Mouse (Mus musculus) G1E (cell line): Measurements from ENCODE around the gene Sema7a. TPM values are rescaled to one million over a fixed set of nuclear protein-coding genes. Genes with fewer than 3 reads are reported as not detected.

Source experiments
- ATAC-seq: 2 replicates; pipeline ENCODE4 v1.8.0; 2016; ENCODE audit warnings: mild to moderate bottlenecking; ENCODE audit not compliant: insufficient number of reproducible peaks, poor library complexity, low FRiP score, severe bottlenecking; ENCODE audit errors: extremely low read depth
- DNase-seq: peaks from one replicate; pipeline ENCODE4 v3.0.0; 2012; ENCODE audit warnings: low spot score
- H3K27me3 ChIP-seq: 2 replicates; pipeline ENCODE4 v1.6.1; 2012; ENCODE audit warnings: mild to moderate bottlenecking, low read length, inconsistent platforms; ENCODE audit not compliant: insufficient read depth
- H3K36me3 ChIP-seq: replicated peaks from 2 replicates; pipeline ENCODE3; 2012; ENCODE audit warnings: mild to moderate bottlenecking, inconsistent platforms
- H3K4me1 ChIP-seq: 2 replicates; pipeline ENCODE4 v1.6.1; 2012; ENCODE audit warnings: low read depth, low read length, inconsistent platforms, mixed read lengths; ENCODE audit not compliant: insufficient read depth
- H3K4me3 ChIP-seq: 2 replicates; pipeline ENCODE4 v1.5.1; 2012; ENCODE audit warnings: low read depth, mild to moderate bottlenecking, inconsistent platforms, low read length, moderate library complexity, mixed read lengths
- H3K9me3 ChIP-seq: replicated peaks from 2 replicates; pipeline ENCODE4 v1.6.1; 2012; ENCODE audit warnings: inconsistent platforms
- CTCF ChIP-seq: IDR thresholded peaks from 2 replicates; pipeline ENCODE4 v1.5.1; 2012; ENCODE audit warnings: low read depth, low read length, inconsistent platforms, mixed read lengths
- GATA1 ChIP-seq: IDR thresholded peaks from 2 replicates; pipeline ENCODE4 v1.6.1; 2012; ENCODE audit warnings: borderline replicate concordance, low read length, inconsistent platforms, mixed read lengths
- GATA2 ChIP-seq: IDR thresholded peaks from 2 replicates; pipeline ENCODE4 v1.6.1; 2012; ENCODE audit warnings: low read depth, low read length, inconsistent platforms, borderline replicate concordance
- POLR2AphosphoS5 ChIP-seq: IDR thresholded peaks from 2 replicates; pipeline ENCODE4 v1.6.1; 2012; ENCODE audit warnings: low read depth, low read length, inconsistent platforms; ENCODE audit not compliant: insufficient replicate concordance
- TAL1 ChIP-seq: conservative IDR thresholded peaks from 2 replicates; pipeline ENCODE4 v1.6.1; 2012; ENCODE audit warnings: low read depth, low read length, inconsistent platforms, mixed read lengths
- polyA plus RNA-seq: library from polyadenylated mRNA; stranded (reverse); fragments of >175 nt; gene quantifications from 2 replicates; pipeline ENCODE4 v1.2.3, GENCODE M21; 2012
- total RNA-seq, 2 experiments: library from RNA; stranded (forward) in 1 of 2; stranded (reverse) in 1 of 2; fragments of 200-1000 nt in 1 of 2; fragments of >200 nt in 1 of 2; fragmentation: Nextera tagmentation in 1 of 2; gene quantifications; 2 replicates each; pipeline ENCODE4 v1.2.3; 2014 to 2017

Gene Sema7a
- total and polyA plus RNA-seq, 3 experiments: 0.01 TPM; not detected in 2

DNA sequence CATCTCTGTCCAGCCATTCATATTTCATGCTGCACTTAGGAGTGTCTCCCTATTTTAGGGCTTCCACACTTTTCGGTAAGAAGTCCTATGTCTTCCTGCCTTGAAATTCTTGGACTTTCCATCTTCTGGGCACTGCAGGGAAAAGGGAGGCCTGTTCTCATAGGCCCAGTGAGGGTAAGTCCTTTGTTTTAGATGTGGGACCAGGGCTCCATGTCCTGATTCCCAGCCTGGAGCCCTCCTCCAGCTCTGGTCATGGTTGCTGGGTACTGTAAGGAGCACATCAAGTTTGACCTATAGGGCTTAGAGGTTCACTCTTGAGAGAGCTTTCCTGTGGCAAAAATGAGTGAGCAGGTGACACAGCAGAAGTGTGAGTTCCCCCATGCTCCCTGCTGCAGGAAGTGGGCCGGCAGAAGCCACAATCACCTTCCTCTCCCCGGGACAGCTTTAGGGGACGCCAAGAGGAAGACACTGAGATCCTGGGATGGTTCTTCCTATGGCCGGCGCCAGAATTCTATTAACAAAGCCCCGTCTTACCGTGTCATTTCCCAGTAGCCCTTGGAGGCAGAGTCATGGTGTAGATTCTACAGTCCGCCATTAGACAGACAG is 28.4 kb downstream of the Sema7a start:
- TF ChIP-seq GATA2 (no peak), TAL1 (no peak), POLR2AphosphoS5 (no peak), GATA1 (no peak), CTCF (no peak)
- peaks cover 33% of the 10 kb centered on the region for H3K27me3 ChIP-seq
- no peak overlapping the region for H3K4me3 ChIP-seq
- H3K9me3 ChIP-seq: no peaks in the 10 kb centered on the region
- ATAC-seq (no peak), DNase-seq (no peak)
- H3K36me3 ChIP-seq: no peaks in the 10 kb centered on the region
- no peaks in the 10 kb centered on the region for H3K4me1 ChIP-seq

DNA sequence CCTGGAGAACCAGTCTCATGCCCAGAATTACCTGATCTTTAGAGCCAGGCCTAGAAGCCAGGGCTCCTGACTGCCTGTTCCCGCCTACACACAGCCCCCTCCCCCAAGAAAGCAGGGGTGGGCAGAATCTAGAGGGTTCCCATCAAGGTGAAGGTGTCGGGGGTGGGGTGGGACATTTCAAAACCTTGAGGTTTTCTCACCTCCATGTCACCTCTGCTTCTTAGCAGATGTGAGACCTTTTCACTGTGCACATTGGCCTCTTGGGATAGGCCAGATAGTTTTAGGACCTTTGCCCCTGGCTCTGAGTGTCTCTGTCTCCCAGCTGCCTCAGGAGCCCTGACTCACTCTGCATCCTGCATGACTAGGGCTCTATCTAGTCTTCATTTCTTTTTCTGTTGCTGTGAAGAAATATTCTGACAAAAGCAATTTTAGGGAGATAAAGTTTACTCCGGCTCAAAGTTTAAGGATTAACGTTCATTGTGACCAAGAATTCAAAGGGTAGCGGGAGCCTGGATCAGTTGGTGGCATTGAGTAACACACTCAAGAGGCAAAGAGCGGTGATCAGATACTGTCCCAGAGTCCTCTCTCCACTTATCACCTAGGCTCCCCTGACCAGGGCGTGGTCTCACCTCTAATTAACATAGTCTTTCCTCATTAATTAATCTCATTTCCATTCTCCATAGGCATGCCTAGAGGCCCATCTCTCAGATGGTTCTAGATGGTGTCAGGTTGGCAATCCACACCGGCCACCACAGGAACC is 29.1 kb downstream of the Sema7a start:
- TF ChIP-seq CTCF (no peak), TAL1 (no peak), GATA2 (no peak), POLR2AphosphoS5 (no peak), GATA1 (no peak)
- Histone ChIP-seq H3K4me1 (no peaks in the 10 kb centered on the region), H3K4me3 (no peak overlapping the region), H3K27me3 (peaks cover 31% of the 10 kb centered on the region), H3K36me3 (no peaks in the 10 kb centered on the region), H3K9me3 (no peaks in the 10 kb centered on the region)
- DNase-seq: no peak
- no peak for ATAC-seq

DNA sequence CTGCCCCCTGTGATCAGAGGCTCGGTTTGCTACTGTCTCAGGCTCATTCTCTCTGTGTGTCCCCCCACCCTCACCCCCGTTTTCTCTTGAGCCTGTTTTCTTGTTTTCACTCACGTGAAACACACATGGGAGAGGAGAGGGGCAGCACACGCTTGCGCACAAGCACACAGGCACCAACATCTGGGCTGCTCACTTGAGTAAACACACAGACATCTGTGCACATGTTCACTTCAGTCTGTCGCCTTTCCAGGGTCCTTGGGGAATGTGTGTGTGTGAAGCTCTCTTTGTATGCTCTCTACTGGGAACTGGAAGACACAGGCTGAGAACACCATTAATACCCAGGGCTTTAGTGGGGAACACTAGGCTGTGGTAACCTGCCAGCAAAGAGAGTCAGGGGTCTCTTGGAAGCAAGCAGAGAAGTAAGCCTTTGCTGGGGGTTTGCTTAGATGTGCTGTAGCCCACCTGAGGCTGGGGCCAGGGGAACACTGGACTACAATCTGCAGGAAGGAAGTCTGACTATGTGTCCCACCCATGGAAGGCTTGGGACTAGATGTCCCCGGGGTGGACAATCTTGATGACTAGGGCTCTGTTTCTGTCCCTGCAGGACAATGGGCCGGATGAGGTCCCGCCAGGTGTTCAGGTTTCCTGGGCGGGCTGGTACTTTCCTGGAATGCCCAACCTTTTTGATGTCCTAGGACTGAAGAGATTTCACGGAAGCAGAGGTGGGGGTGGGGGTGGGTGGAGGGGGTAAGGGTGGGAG is 30.0 kb downstream of the Sema7a start:
- no peak for TF ChIP-seq POLR2AphosphoS5
- no peak for TF ChIP-seq TAL1
- no peak for TF ChIP-seq GATA1
- no peak for TF ChIP-seq CTCF
- DNase-seq: no peak
- Histone ChIP-seq H3K4me3 (no peak overlapping the region), H3K27me3 (peaks cover 24% of the 10 kb centered on the region; the same call in 1 of the 2 replicates), H3K36me3 (no peaks in the 10 kb centered on the region), H3K9me3 (no peaks in the 10 kb centered on the region), H3K4me1 (no peaks in the 10 kb centered on the region)
- no peak for ATAC-seq

DNA sequence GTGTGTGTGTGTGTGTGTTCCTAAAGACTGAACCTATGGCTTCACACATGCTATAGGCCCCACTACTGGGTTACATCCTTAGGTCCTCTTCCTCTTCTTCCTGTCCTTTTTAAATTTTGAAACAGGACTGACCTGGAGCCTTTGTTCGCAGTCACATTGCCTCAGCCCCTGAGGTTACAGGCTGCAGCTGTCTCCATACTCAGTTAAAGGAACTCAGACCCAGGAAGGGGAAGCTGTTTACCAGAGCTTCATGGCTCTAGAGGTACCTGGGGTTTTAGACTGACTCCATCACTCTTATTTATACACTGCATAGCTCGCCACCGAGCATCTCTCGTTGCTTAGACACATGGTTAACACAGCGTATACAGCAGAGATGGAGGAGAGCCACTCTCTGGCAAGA is 31.5 kb downstream of the Sema7a start:
- no peaks in the 10 kb centered on the region for H3K36me3 ChIP-seq
- TF ChIP-seq GATA2 (no peak), CTCF (no peak), POLR2AphosphoS5 (no peak)
- no peaks in the 10 kb centered on the region for H3K4me1 ChIP-seq
- no peak for DNase-seq
- H3K27me3 ChIP-seq: peaks cover 24% of the 10 kb centered on the region; the same call in 1 of the 2 replicates
- ATAC-seq: no peak
- H3K4me3 ChIP-seq: no peak overlapping the region
- H3K9me3 ChIP-seq: no peaks in the 10 kb centered on the region

DNA sequence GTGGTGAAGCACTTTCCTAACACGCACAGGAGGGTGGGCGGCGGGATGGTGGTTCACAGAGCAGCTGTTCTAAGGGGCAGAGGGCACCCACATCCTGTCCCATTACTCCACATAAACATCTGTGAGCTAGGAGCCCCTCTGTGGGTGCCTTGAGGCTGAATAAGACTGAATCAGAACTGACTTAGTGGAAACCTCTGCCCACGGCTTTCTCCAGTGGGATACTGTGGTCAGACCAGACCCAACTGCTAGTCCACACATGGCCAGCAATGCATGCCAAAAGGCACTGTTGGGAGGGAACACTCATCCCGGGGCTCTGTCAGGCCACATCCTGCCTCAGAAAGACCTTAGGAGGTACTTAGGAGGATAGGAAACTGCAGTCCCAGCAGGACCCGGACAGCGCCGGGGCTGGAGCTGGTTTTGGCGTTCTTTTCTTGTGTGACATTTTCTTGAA is 32.3 kb downstream of the Sema7a start:
- DNase-seq: no peak

DNA sequence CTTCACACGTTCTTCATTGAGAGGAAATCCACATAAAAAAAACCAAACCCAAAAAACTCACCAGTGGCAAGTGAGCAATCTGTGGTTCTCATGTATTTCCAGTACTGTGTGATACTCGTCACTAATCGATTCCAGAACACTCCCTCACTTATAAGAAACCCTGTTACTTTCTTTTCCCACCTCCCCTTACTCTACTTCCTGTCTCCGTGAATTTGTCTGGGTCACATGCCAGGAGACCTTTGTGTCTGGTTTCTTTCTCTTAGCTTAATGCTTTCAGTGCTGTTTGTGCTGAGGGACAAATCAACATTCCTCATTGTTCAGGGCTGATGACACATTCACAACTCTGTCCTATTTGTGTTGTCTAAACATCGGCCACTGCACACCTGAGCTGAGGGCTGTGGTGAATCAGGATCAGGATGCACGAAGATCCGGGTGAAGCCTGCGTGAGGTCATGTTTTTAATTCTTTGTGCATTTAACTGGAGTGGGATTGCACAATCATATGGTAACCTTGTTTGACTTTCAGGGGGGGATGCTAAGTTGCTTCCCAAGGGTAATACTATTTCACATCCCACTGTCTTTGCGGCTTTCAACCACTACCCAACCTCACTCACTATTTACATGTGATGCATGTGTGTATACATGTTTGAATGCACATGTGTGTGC is 33.0 kb downstream of the Sema7a start:
- no peak for ATAC-seq
- peaks cover 14% of the 10 kb centered on the region; the same call in 1 of the 2 replicates for H3K27me3 ChIP-seq
- TF ChIP-seq TAL1 (no peak), POLR2AphosphoS5 (no peak), GATA1 (no peak), GATA2 (no peak), CTCF (no peak)

More for the DNA sequence above, 32.3 kb downstream of the Sema7a start:
- ATAC-seq: no peak
- Histone ChIP-seq H3K27me3 (peaks cover 22% of the 10 kb centered on the region; the same call in 1 of the 2 replicates), H3K36me3 (no peaks in the 10 kb centered on the region), H3K4me1 (no peaks in the 10 kb centered on the region), H3K9me3 (no peaks in the 10 kb centered on the region), H3K4me3 (no peak overlapping the region)
- TF ChIP-seq POLR2AphosphoS5 (no peak), GATA2 (no peak), GATA1 (no peak), CTCF (no peak), TAL1 (no peak)

More for the DNA sequence above, 33.0 kb downstream of the Sema7a start:
- Histone ChIP-seq H3K4me1 (no peaks in the 10 kb centered on the region), H3K9me3 (no peaks in the 10 kb centered on the region), H3K36me3 (no peaks in the 10 kb centered on the region), H3K4me3 (no peak overlapping the region)
- DNase-seq: no peak
